Mouse (Mus musculus) hindbrain, embryonic 14.5 days (tissue): Measurements from ENCODE around the gene Faf2. TPM values are rescaled to one million over a fixed set of nuclear protein-coding genes. Genes with fewer than 3 reads are reported as not detected.
"Not testable (repeated sequence)": the region's sequence is repeated elsewhere in the genome, so short reads cannot be mapped to it uniquely, and the experiment has no call there.

ENCODE experiments used
- ATAC-seq: fragments of 200-750 bp; cut with Nextera tagmentation; 2 replicates; pipeline ENCODE4 v1.8.0; 2017; ENCODE audit warnings: moderate number of reproducible peaks, mild to moderate bottlenecking, moderate TSS enrichment, moderate library complexity; ENCODE audit not compliant: low FRiP score
- DNase-seq: peaks from one replicate; pipeline ENCODE4 v3.0.0-alpha.2; 2015; ENCODE audit warnings: low spot score
- H3K27ac ChIP-seq: fragments of 300-500 bp; sonication (generic); 2 replicates; pipeline ENCODE4 v1.5.1; 2014; ENCODE audit warnings: mild to moderate bottlenecking, moderate library complexity
- H3K27me3 ChIP-seq: fragments of 300-500 bp; sonication (generic); 2 replicates; pipeline ENCODE4 v1.6.1; 2014; ENCODE audit warnings: mild to moderate bottlenecking, low read length, mixed read lengths; ENCODE audit not compliant: control insufficient read depth, insufficient read depth
- H3K36me3 ChIP-seq: fragments of 300-500 bp; sonication (generic); replicated peaks from 2 replicates; pipeline ENCODE4 v1.6.1; 2014; ENCODE audit not compliant: control insufficient read depth, insufficient read depth
- H3K4me1 ChIP-seq: fragments of 300-500 bp; sonication (generic); replicated peaks from 2 replicates; pipeline ENCODE4 v1.6.1; 2014; ENCODE audit warnings: antibody characterized with exemption, low read length, mixed read lengths; ENCODE audit not compliant: control insufficient read depth, insufficient read depth
- H3K4me2 ChIP-seq: fragments of 300-500 bp; sonication (generic); replicated peaks from 2 replicates; pipeline ENCODE4 v1.6.1; 2014; ENCODE audit warnings: mild to moderate bottlenecking, moderate library complexity
- H3K4me3 ChIP-seq: fragments of 300-500 bp; sonication (generic); replicated peaks from 2 replicates; pipeline ENCODE4 v1.5.1; 2014; ENCODE audit warnings: mild to moderate bottlenecking, low read length
- H3K9ac ChIP-seq: fragments of 300-500 bp; sonication (generic); 2 replicates; pipeline ENCODE4 v1.6.1; 2014
- H3K9me3 ChIP-seq: fragments of 300-500 bp; sonication (generic); 2 replicates; pipeline ENCODE4 v1.6.1; 2016; ENCODE audit warnings: low read length; ENCODE audit not compliant: control insufficient read depth
- WGBS: fragments of 180-500 bp; shearing (Covaris S2); extraction: QIAGEN DNeasy Blood & Tissue Kit; methylation state at CpG from one replicate; pipeline ENCODE4 v1.1.7; 2014; 5-methylcytosine and 5-hydroxymethylcytosine counted together
- polyA plus RNA-seq: library from polyadenylated mRNA; unstranded; fragments of >200 nt; fragmentation: Nextera tagmentation; extraction: Ambion mirVana; gene quantifications from 2 replicates; pipeline ENCODE4 v1.2.1, GENCODE M21; 2014

Faf2 gene
- polyA plus RNA-seq, 1 experiment from 2014 or later = 81.4 TPM

GRCm38 (mm10) chr13:54613141-54613540, 8.4 kb upstream of the Faf2 start:
- H3K9me3 ChIP-seq, DNase-seq, H3K4me2 ChIP-seq, ATAC-seq, H3K36me3 ChIP-seq, H3K27me3 ChIP-seq, H3K4me3 ChIP-seq, H3K9ac ChIP-seq, H3K27ac ChIP-seq: not testable (repeated sequence)
- H3K4me1 ChIP-seq = peaks cover 17% of the 10 kb centered on the region
- 81% methylated on average over 8 of the region's 8 CpGs for WGBS

GRCm38 (mm10) chr13:54616307-54616706, 5.3 kb upstream of the Faf2 start:
- ATAC-seq (no peak), DNase-seq (no peak)
- H3K27me3 ChIP-seq = no peaks in the 10 kb centered on the region
- H3K9me3 ChIP-seq = no peaks in the 10 kb centered on the region
- no peaks in the 10 kb centered on the region for H3K4me1 ChIP-seq
- H3K36me3 ChIP-seq = no peaks in the 10 kb centered on the region
- no peak overlapping the region for H3K4me2 ChIP-seq
- no peak overlapping the region for H3K27ac ChIP-seq
- 88% methylated on average over 8 of the region's 8 CpGs for WGBS
- no peak overlapping the region for H3K9ac ChIP-seq
- H3K4me3 ChIP-seq = no peak overlapping the region

GRCm38 (mm10) chr13:54616998-54617397, 4.6 kb upstream of the Faf2 start:
- Histone ChIP-seq H3K36me3 (no peaks in the 10 kb centered on the region), H3K27me3 (no peaks in the 10 kb centered on the region), H3K4me1 (no peaks in the 10 kb centered on the region), H3K9ac (no peak overlapping the region), H3K4me3 (no peak overlapping the region), H3K9me3 (no peaks in the 10 kb centered on the region), H3K4me2 (no peak overlapping the region), H3K27ac (no peak overlapping the region)
- ATAC-seq (no peak), DNase-seq (no peak)
- 71% methylated on average over 6 of the region's 6 CpGs for WGBS

GRCm38 (mm10) chr13:54621960-54622521, 457 bp downstream of the Faf2 start:
- 3% methylated on average over 26 of the region's 27 CpGs for WGBS
- DNase-seq (no peak), ATAC-seq (no peak; the same call in none of the 2 replicates)
- Histone ChIP-seq H3K9ac (peak overlapping the region; percentile 87), H3K27me3 (no peaks in the 10 kb centered on the region), H3K4me3 (peak overlapping the region; percentile 82), H3K4me1 (peaks cover 17% of the 10 kb centered on the region), H3K9me3 (no peaks in the 10 kb centered on the region), H3K36me3 (no peaks in the 10 kb centered on the region), H3K4me2 (peak overlapping the region; percentile 66), H3K27ac (peak overlapping the region; percentile 91)

- H3K36me3 ChIP-seq = peaks cover 4% of the 10 kb centered on the region
- no peak overlapping the region for H3K4me3 ChIP-seq
- DNase-seq = no peak
- no peak overlapping the region for H3K27ac ChIP-seq
- no peak overlapping the region for H3K4me2 ChIP-seq
- no peak overlapping the region for H3K9ac ChIP-seq
- H3K4me1 ChIP-seq = no peaks in the 10 kb centered on the region
- no peak for ATAC-seq
- H3K9me3 ChIP-seq = no peaks in the 10 kb centered on the region
- 89% methylated on average over 4 of the region's 4 CpGs for WGBS
- no peaks in the 10 kb centered on the region for H3K27me3 ChIP-seq
Observed at GRCm38 (mm10) chr13:54629128-54629527, 7.5 kb downstream of the Faf2 start.

GRCm38 (mm10) chr13:54632731-54633277, 11.2 kb downstream of the Faf2 start:
- ATAC-seq = no peak
- no peaks in the 10 kb centered on the region for H3K9me3 ChIP-seq
- no peak overlapping the region for H3K9ac ChIP-seq
- no peak overlapping the region for H3K4me2 ChIP-seq
- DNase-seq = no peak
- no peaks in the 10 kb centered on the region for H3K27me3 ChIP-seq
- 80% methylated on average over 3 of the region's 3 CpGs for WGBS
- H3K4me1 ChIP-seq = no peaks in the 10 kb centered on the region
- no peak overlapping the region for H3K4me3 ChIP-seq
- H3K36me3 ChIP-seq = peaks cover 21% of the 10 kb centered on the region
- no peak overlapping the region for H3K27ac ChIP-seq

GRCm38 (mm10) chr13:54635011-54635410, 13.4 kb downstream of the Faf2 start:
- no peak overlapping the region for H3K27ac ChIP-seq
- H3K36me3 ChIP-seq = peaks cover 42% of the 10 kb centered on the region
- H3K27me3 ChIP-seq = no peaks in the 10 kb centered on the region
- no peak overlapping the region for H3K9ac ChIP-seq
- no peak overlapping the region for H3K4me3 ChIP-seq
- ATAC-seq (no peak), DNase-seq (no peak)
- 97% methylated on average over 3 of the region's 3 CpGs for WGBS
- H3K4me1 ChIP-seq = no peaks in the 10 kb centered on the region
- no peak overlapping the region for H3K4me2 ChIP-seq
- H3K9me3 ChIP-seq = no peaks in the 10 kb centered on the region

- H3K27ac ChIP-seq = no peak overlapping the region
- WGBS = 96% methylated on average over 3 of the region's 3 CpGs
- DNase-seq = no peak
Observed at GRCm38 (mm10) chr13:54650461-54650860, 28.9 kb downstream of the Faf2 start.

GRCm38 (mm10) chr13:54660877-54661276, 39.3 kb downstream of the Faf2 start:
- H3K4me2 ChIP-seq = no peak overlapping the region
- no peak overlapping the region for H3K9ac ChIP-seq
- no peaks in the 10 kb centered on the region for H3K27me3 ChIP-seq
- 53% methylated on average over 5 of the region's 5 CpGs for WGBS
- H3K4me1 ChIP-seq = no peaks in the 10 kb centered on the region
- peaks cover 87% of the 10 kb centered on the region for H3K36me3 ChIP-seq
- ATAC-seq (no peak), DNase-seq (no peak)
- no peaks in the 10 kb centered on the region for H3K9me3 ChIP-seq
- no peak overlapping the region for H3K4me3 ChIP-seq
- H3K27ac ChIP-seq = no peak overlapping the region

More at GRCm38 (mm10) chr13:54650461-54650860, 28.9 kb downstream of the Faf2 start:
- Histone ChIP-seq H3K27me3 (no peaks in the 10 kb centered on the region), H3K4me2 (no peak overlapping the region), H3K4me1 (no peaks in the 10 kb centered on the region), H3K9ac (no peak overlapping the region), H3K4me3 (no peak overlapping the region), H3K36me3 (peaks cover 99% of the 10 kb centered on the region), H3K9me3 (no peaks in the 10 kb centered on the region)
- no peak for ATAC-seq

GRCm38 (mm10) chr13:54661358-54661757, 39.8 kb downstream of the Faf2 start:
- DNase-seq (no peak), ATAC-seq (no peak)
- 81% methylated on average over 12 of the region's 12 CpGs for WGBS
- Histone ChIP-seq H3K27me3 (no peaks in the 10 kb centered on the region), H3K36me3 (peaks cover 82% of the 10 kb centered on the region), H3K4me2 (no peak overlapping the region), H3K27ac (no peak overlapping the region), H3K9ac (no peak overlapping the region), H3K4me3 (no peak overlapping the region), H3K9me3 (no peaks in the 10 kb centered on the region), H3K4me1 (no peaks in the 10 kb centered on the region)
